Mouse (Mus musculus) kidney, postnatal 14 days (tissue): ENCODE measurements around the gene Ropn1.
A peak's percentile ranks its signal among the peaks of the same experiment; 100 is the strongest.

Experiments used
- DNase-seq: peaks from one replicate; pipeline ENCODE4 v3.0.0; 2022; ENCODE audit warnings: mixed read lengths

The Ropn1 gene

GRCm38 (mm10) chr16:34649621-34650020 lies at the start of gene Ropn1:
Gene Ropn1, plus strand, starts transcription at chr16:34649921.
- no peak for DNase-seq

- DNase-seq = no peak
Measured at GRCm38 (mm10) chr16:34601954-34602353, 47.8 kb upstream of the Ropn1 start.

GRCm38 (mm10) chr16:34603076-34603475 lies 46.6 kb upstream of the Ropn1 start:
- no peak for DNase-seq

- DNase-seq = no peak
Measured at GRCm38 (mm10) chr16:34603854-34604253, 45.9 kb upstream of the Ropn1 start.

DNA sequence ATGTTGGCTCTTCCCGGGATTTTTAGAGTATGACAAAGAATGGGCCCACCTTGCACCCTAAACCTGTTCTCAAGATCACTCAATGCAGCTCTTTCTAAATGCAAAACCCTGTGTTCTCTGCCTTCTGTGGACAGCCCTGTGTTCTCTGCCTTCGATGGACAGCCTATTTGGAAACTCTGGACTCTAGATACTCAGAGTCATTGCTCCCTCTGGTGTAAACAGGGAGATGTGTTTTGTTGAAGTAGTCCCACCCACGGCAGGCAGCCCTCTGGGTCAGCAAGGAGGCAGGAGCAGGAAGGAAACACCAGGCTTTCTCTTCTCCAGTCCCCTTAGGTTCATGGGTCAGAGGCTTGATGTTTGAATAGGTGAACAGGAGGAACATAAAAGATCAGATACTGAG lies 44.0 kb upstream of the Ropn1 start:
- peak; percentile 60 for DNase-seq

DNA sequence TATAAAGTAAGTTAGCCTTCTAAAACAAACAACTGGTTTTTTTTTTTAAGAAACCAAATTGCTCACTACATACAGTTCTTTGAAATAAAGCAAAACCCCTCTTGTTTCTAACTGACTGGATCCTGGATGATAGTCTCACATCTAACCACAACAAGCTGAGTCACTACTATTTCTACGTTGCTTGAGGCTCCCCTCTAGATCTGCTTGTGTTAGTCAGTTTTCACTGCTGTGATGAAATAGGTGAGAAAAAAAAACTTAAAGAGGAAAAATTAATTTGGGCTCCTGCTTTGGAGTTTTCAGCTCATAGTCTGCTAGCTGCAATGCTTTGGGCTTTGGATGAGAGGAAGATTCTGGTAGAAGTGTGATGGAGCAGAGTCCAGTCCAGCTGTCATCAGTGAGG lies 39.6 kb upstream of the Ropn1 start:
- DNase-seq = no peak

DNA sequence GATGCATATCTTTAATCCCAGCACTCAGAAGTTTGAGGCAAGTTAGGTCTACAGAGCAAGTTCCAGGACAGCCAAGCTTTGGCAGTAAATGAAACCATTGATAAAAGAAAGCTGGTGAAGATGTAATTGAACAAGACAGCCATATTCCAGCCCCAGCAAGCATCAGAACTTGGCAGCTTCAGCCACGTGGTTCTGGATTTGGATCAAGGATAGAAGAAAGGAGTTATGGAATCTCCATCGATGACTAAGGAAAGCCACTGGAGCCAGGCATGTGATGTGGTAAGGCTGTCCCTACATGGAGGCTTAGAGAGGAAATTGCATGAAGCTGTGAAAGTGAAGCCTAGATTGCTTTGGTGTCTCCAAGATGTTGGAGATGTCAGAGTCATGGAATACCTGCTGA lies 35.7 kb upstream of the Ropn1 start:
- no peak for DNase-seq

GRCm38 (mm10) chr16:34627591-34627990 lies 22.1 kb upstream of the Ropn1 start:
- DNase-seq = no peak

DNA sequence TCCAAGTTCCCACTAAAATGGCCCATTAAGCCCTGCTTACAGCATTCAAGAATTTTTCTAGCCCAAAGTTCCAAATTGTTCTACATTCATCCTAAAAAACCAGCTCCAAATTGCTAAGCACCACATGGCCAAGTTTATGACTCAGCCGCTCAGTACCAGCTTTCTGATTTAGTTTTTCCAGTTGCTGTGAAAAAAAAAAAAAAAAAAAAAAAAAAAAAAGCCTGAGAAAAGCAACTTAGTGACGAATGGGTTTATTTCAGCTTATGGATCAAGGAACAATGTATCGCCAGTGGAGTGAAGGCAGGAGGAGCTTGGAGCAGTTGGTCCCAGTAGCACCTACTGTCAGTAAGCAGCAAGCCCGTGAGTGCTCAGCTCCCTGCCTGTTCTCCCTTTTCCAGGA lies 21.3 kb upstream of the Ropn1 start:
- no peak for DNase-seq

GRCm38 (mm10) chr16:34635557-34635956 lies 14.2 kb upstream of the Ropn1 start:
- no peak for DNase-seq

DNA sequence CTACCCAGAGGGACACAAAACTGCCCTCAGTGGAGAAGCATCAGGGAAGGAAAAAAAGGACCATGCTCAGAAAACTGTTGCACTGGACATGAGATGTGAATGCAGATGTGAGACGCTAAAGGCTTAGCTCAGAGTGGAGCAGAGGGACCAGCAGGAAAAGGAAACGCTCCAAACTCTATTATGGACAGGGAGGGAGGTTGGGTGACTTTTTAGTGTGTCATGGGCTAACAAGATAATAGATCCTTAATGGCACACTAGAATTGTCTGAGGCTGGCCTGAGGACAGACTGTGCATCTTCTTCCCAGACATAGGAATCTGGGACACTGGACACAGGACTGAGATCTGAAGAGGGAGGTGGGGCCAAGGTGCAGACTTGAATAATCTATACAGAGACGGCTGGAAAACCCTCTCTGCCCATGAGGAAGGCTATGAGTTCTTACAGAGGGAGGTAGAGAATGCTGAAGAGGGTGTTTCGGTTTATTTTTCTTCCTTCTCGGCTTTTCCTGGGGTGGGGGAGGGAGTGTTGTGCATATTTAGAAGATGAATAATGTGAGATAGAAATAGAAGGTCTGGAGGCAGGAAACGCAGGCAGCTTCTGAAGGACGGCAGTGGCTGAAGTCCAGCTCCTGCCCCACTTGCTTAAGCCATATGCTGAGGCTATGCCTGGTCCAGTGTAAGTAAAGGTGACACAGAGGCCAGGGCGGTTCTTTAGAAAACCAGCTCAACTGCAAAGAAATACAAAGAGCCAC lies 6.0 kb upstream of the Ropn1 start:
- peak; percentile 6 for DNase-seq

DNA sequence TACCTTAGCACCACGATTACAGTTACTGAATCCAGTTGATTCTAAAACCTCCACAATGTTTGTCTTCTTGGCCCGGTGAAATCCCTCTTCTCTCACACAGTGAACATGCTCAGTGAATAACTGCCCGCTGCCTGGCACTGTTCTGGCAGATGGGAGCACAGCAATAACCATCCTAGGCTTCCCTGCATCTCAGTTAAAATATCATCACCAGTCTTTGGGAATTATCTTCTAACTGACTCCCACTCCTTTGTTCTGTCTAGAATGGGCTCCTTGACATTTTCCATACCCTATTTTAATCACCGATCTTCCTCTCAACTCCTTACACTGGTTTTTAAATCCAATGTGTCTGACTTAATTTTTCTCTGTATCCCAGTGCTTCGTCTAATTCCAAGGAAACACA lies 3.3 kb downstream of the Ropn1 start:
- DNase-seq = no peak

- peak; percentile 15 for DNase-seq
Measured at GRCm38 (mm10) chr16:34657566-34657965, 7.8 kb downstream of the Ropn1 start.

- DNase-seq = no peak
Measured at GRCm38 (mm10) chr16:34657983-34658382, 8.3 kb downstream of the Ropn1 start.

- DNase-seq = no peak
Measured at GRCm38 (mm10) chr16:34658388-34658787, 8.7 kb downstream of the Ropn1 start.

DNA sequence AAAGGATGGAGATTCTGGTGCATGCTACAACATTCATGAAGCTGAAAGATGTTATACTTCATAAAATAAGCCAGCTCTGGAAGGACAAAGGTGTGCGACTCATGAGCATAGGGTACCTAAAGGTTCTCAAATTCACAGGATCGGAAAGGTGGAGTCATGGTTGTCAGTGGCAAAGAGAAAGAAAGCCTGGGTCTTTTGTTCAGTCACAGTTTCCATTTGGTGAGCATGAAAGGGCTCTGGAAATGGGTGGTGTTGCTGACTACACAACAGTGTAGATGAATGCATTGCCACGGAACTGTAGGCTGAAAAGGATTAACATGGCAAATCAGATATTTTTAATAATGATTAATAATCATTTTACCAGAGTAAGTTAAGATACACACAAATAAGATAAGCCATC lies 14.8 kb downstream of the Ropn1 start:
- no peak for DNase-seq

DNA sequence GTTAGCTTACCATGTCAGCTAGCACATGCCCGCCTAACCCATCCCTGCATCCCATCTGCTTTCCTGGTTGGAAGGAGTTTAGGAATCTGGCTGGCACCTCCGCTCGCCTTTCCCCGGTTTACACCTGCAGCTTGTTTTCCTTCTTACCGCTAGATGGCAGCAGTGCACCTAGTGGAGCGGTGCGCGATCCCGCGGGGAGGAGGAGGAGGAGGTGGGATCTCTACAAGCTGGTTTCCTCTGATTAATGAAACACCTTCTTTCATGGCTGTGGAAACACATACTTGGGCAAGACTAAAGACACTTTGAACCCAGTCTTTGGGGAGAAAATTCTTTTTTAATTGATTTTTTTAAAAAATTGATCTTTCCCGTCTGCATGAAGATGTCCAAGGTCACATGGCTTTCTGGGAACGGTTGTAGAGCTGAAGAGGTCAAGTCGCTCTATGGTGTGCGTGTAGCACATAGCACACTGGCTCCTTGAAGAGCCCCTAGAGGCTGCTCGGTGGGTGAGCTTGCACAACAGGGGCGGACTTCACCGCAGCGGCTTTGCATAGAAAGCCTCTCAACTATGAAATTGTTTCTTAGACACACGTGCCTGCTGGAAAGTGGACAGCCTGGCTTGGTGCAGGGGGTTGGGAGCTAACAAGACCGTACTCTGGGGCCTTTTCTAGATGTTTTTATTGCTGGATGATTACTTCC lies 17.5 kb downstream of the Ropn1 start:
- peak; percentile 79 for DNase-seq

GRCm38 (mm10) chr16:34668341-34668740 lies 18.6 kb downstream of the Ropn1 start:
- no peak for DNase-seq

DNA sequence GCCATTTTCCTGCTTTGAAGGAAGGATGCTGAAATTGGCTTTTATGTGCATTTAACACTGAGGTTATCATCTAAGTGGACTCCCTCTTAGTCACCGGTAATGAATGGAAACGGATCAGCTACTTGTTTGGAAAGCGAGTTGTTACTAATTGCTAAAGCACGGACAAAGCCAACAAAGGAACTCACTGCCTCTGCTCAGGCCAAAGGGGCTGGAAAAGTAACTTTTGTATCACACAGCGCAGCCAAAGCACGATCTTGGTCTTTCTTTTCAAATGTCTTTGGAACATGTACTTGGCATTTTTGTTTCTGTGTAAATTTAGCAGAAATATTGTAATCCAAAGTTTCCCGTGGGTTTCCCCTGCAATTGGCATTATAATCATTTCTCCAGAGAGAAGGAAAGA lies 22.2 kb downstream of the Ropn1 start:
- no peak for DNase-seq

GRCm38 (mm10) chr16:34672822-34673221 lies 23.1 kb downstream of the Ropn1 start:
- no peak for DNase-seq

DNA sequence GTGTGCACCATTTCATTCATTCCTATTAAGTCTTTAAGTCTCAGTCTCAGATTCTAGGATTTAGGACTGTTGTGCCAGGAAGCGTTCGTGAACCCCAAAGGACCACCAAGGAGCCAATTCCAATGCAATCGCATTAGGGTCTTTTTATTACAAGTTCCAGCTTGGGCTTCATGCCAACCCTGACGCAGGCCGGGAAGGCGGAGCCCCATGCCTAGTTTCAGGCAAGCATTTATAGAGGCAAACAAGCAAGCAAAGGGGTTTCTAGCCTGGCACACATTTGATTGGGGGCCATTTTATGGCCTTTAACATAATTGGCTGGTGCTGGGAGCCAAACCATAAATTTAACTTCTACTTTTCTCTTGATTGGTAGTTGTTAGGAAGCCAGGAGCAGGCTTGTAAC lies 24.6 kb downstream of the Ropn1 start:
- no peak for DNase-seq

GRCm38 (mm10) chr16:34681823-34682222 lies 32.1 kb downstream of the Ropn1 start:
- no peak for DNase-seq

GRCm38 (mm10) chr16:34689879-34690278 lies 40.2 kb downstream of the Ropn1 start:
- DNase-seq = no peak

- peak; percentile 92 for DNase-seq
Measured at GRCm38 (mm10) chr16:34690334-34691144, 40.8 kb downstream of the Ropn1 start, which contains the start of gene Ccdc14. Gene Ccdc14, plus strand, starts transcription at chr16:34690616.
